In the genomic region with DNA sequence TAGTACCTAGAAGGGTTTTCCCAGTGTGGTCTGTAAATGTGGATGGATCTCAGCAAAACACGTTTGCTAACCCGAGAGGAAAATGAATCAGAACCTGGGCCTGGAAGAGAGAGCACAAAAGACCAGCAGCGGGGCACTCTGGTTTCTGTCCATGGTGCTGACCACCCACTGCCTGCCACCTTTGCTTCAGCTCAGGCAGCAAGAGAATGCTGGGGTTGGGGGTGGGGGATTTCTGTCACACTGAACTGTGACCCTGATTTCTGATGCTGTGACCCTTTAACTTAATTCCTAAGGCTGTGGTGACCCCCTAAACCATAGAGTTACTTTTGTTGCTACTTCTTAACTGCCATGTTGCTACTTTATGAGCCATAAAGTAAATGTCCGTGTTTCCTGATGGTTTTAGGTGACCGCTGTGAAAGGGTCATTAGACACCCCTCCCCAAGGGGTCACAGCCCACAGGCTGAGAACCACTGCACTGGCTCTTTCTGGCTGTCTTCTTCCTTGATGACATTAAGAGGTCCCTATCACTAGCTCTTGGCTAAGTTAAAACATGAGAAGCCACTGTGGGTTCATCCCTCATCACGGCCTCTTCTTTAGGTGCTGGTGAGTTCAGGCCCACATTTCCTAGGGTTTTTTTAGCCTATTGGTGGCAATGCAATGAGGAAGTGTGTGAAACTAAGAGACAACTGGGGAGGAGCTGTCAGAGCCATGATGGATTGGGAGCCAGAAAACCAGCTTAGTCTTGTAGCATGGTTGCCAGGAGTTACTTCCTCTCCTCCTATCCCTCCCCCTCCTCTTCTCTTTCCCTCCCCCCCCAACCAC, we compare ENCODE assay signal across 11 mouse cellular contexts.
DNase-seq lines count a peak whose midpoint lies in the region.
"Had no signal": no experiment of that assay in that cellular context is flagged by ENCODE, and none has a peak within 500 bp of the region (broad histone marks: within the 10 kb centered on the region; RNA-seq: fewer than 3 reads in every experiment).

No protein-coding gene starts in this region.

- H3K36me3 ChIP-seq in embryonic facial prominence, embryonic 10.5 days (replicated peaks) = no peaks in the 10 kb centered on the region
- no peaks in the 10 kb centered on the region for H3K36me3 ChIP-seq in limb, embryonic 10.5 days
- H3K36me3 ChIP-seq: G1E; heart, embryonic 13.5 days; neural tube, embryonic 12.5 days had no signal

- 35% methylated on average over 6 of the region's 6 CpGs for WGBS in embryonic facial prominence, embryonic 10.5 days
- 12% methylated on average over 6 of the region's 6 CpGs for WGBS in limb, embryonic 10.5 days

- intact Hi-C loops in heart, postnatal 10 days (cut with DNase I) = no loop called here

- no peaks in the 10 kb centered on the region for H3K9me3 ChIP-seq in embryonic facial prominence, embryonic 10.5 days
- H3K9me3 ChIP-seq in limb, embryonic 10.5 days (replicated peaks) = no peaks in the 10 kb centered on the region
- H3K9me3 ChIP-seq: heart, embryonic 13.5 days; neural tube, embryonic 12.5 days had no signal

- H3K27me3 ChIP-seq in embryonic facial prominence, embryonic 10.5 days (replicated peaks; ENCODE audit: low read depth, poor library complexity, severe bottlenecking) = no peaks in the 10 kb centered on the region
- no peaks in the 10 kb centered on the region for H3K27me3 ChIP-seq in limb, embryonic 10.5 days (ENCODE audit: low read depth, poor library complexity, severe bottlenecking)
- H3K27me3 ChIP-seq: heart, embryonic 13.5 days; neural tube, embryonic 12.5 days had no signal

- peaks cover 21% of the 10 kb centered on the region for H3K4me1 ChIP-seq in embryonic facial prominence, embryonic 10.5 days
- peaks cover 33% of the 10 kb centered on the region for H3K4me1 ChIP-seq in limb, embryonic 10.5 days
- H3K4me1 ChIP-seq: heart, embryonic 13.5 days had no signal

- no peak overlapping the region for H3K27ac ChIP-seq in embryonic facial prominence, embryonic 10.5 days (replicated peaks)
- H3K27ac ChIP-seq in limb, embryonic 10.5 days = no peak overlapping the region
- H3K27ac ChIP-seq: heart, embryonic 13.5 days; neural tube, embryonic 12.5 days had no signal

- peak; percentile 44 to 60 for DNase-seq in heart, postnatal 10 days
- no peak for DNase-seq in heart, adult 9 months (ENCODE audit: low spot score in 2 of 2)
- DNase-seq in R1 (ENCODE audit: low read depth, low spot score) = peak; percentile 60
- peak; percentile 80 for DNase-seq in embryonic facial prominence, embryonic 10.5 days (ENCODE audit: low spot score)
- peak; percentile 81 for DNase-seq in limb, embryonic 10.5 days (ENCODE audit: low spot score)
- no peak for DNase-seq in cerebellum, postnatal 14 days
- DNase-seq in cerebellum, postnatal 25 days = no peak
- no peak for DNase-seq in cerebellum, postnatal 36 days

- no peak overlapping the region for H3K4me3 ChIP-seq in embryonic facial prominence, embryonic 10.5 days
- no peak overlapping the region for H3K4me3 ChIP-seq in limb, embryonic 10.5 days
- H3K4me3 ChIP-seq: heart, embryonic 13.5 days; neural tube, embryonic 12.5 days had no signal

Comparison
In these comparisons a context has a peak if more than half of its experiments do, and no peak if none do; other contexts are left out.
1. DNase-seq: peak in heart, postnatal 10 days (2 of 2), R1 (single experiment), embryonic facial prominence, embryonic 10.5 days (single experiment) and limb, embryonic 10.5 days (single experiment); none in heart, adult 9 months (0 of 2), cerebellum, postnatal 14 days (0 of 2), cerebellum, postnatal 25 days (0 of 2) and cerebellum, postnatal 36 days (0 of 2).